Mouse (Mus musculus): Measurements from ENCODE around the gene Sos2. TPM values are rescaled to one million over a fixed set of nuclear protein-coding genes. Genes with fewer than 3 reads are reported as not detected.

Gene Sos2
- 7.0 and 7.8 TPM in 2 replicates for polyA plus RNA-seq (2012)

GRCm38 (mm10) chr12:69681566-69682061 is at the start of gene Sos2:
Gene Sos2 (minus strand): TSS chr12:69681852.
- no peak for TF ChIP-seq GATA1 (IDR thresholded peaks at IDR 0.05; ENCODE audit: low read length)

- no peak for TF ChIP-seq GATA1 (IDR thresholded peaks at IDR 0.05; ENCODE audit: low read length)
Measured at GRCm38 (mm10) chr12:69730306-69730705, 48.7 kb upstream of the Sos2 start.

- no peak for TF ChIP-seq GATA1 (IDR thresholded peaks at IDR 0.05; ENCODE audit: low read length)
Measured at GRCm38 (mm10) chr12:69729246-69729645, 47.6 kb upstream of the Sos2 start.

GRCm38 (mm10) chr12:69724711-69725460 is 43.2 kb upstream of the Sos2 start, which contains the start of the genes L2hgdh and Atp5s:
Gene L2hgdh (minus strand): TSS chr12:69724873.
Gene Atp5s (plus strand): TSS chr12:69724950.
- TF ChIP-seq GATA1 (IDR thresholded peaks at IDR 0.05; ENCODE audit: low read length), result no peak

GRCm38 (mm10) chr12:69724018-69724710 is 42.5 kb upstream of the Sos2 start:
- no peak for TF ChIP-seq GATA1 (IDR thresholded peaks at IDR 0.05; ENCODE audit: low read length)

GRCm38 (mm10) chr12:69723376-69723775 is 41.7 kb upstream of the Sos2 start:
- TF ChIP-seq GATA1 (IDR thresholded peaks at IDR 0.05; ENCODE audit: low read length), result no peak

GRCm38 (mm10) chr12:69722857-69723256 is 41.2 kb upstream of the Sos2 start:
- no peak for TF ChIP-seq GATA1 (IDR thresholded peaks at IDR 0.05; ENCODE audit: low read length)

GRCm38 (mm10) chr12:69713628-69714027 is 32.0 kb upstream of the Sos2 start:
- TF ChIP-seq GATA1 (IDR thresholded peaks at IDR 0.05; ENCODE audit: low read length), result no peak

- TF ChIP-seq GATA1 (IDR thresholded peaks at IDR 0.05; ENCODE audit: low read length), result no peak
Measured at GRCm38 (mm10) chr12:69704799-69705458, 23.3 kb upstream of the Sos2 start.

- TF ChIP-seq GATA1 (IDR thresholded peaks at IDR 0.05; ENCODE audit: low read length), result no peak
Measured at GRCm38 (mm10) chr12:69698352-69698751, 16.7 kb upstream of the Sos2 start.

GRCm38 (mm10) chr12:69696746-69697145 is 15.1 kb upstream of the Sos2 start:
- TF ChIP-seq GATA1 (IDR thresholded peaks at IDR 0.05; ENCODE audit: low read length), result no peak

- TF ChIP-seq GATA1 (IDR thresholded peaks at IDR 0.05; ENCODE audit: low read length), result no peak
Measured at GRCm38 (mm10) chr12:69693471-69693870, 11.8 kb upstream of the Sos2 start.

GRCm38 (mm10) chr12:69690714-69691113 is 9.1 kb upstream of the Sos2 start:
- no peak for TF ChIP-seq GATA1 (IDR thresholded peaks at IDR 0.05; ENCODE audit: low read length)

GRCm38 (mm10) chr12:69689094-69689493 is 7.4 kb upstream of the Sos2 start:
- TF ChIP-seq GATA1 (IDR thresholded peaks at IDR 0.05; ENCODE audit: low read length), result no peak

- no peak for TF ChIP-seq GATA1 (IDR thresholded peaks at IDR 0.05; ENCODE audit: low read length)
Measured at GRCm38 (mm10) chr12:69688368-69688767, 6.7 kb upstream of the Sos2 start.

GRCm38 (mm10) chr12:69683537-69683936 is 1.9 kb upstream of the Sos2 start:
- TF ChIP-seq GATA1 (IDR thresholded peaks at IDR 0.05; ENCODE audit: low read length), result no peak
